14 mouse cellular contexts compared by ENCODE assay signal in genomic region chr5:127163376-127163775, GRCm38 (mm10).
DNase-seq lines count a peak whose midpoint lies in the region; ATAC-seq and TF ChIP-seq lines count a peak whose summit lies in the region.
"Had no signal": no experiment of that assay in that cellular context is flagged by ENCODE, and none has a peak within 500 bp of the region (broad histone marks: within the 10 kb centered on the region; RNA-seq: fewer than 3 reads in every experiment).

No protein-coding gene starts in this region.

- H3K27ac ChIP-seq in forebrain, embryonic 14.5 days (ENCODE audit: low read depth, low read length) = no peak overlapping the region
- no peak overlapping the region for H3K27ac ChIP-seq in forebrain, embryonic 12.5 days
- peak overlapping the region; percentile 34 for H3K27ac ChIP-seq in left cerebral cortex, adult 2 months
- 0 out of 2 replicates have a peak overlapping the region, but pooled peaks have one; percentile 6 for H3K27ac ChIP-seq in heart, embryonic 13.5 days (replicated peaks)
- H3K27ac ChIP-seq: intestine, embryonic 15.5 days; liver, embryonic 14.5 days had no signal

- no peaks in the 10 kb centered on the region for H3K27me3 ChIP-seq in forebrain, embryonic 14.5 days (replicated peaks; ENCODE audit: control insufficient read depth, insufficient read depth, low read length)
- no peaks in the 10 kb centered on the region for H3K27me3 ChIP-seq in forebrain, embryonic 12.5 days
- H3K27me3 ChIP-seq in heart, embryonic 13.5 days (replicated peaks) = no peaks in the 10 kb centered on the region
- H3K27me3 ChIP-seq: CH12.LX; intestine, embryonic 15.5 days had no signal

- peak; percentile 51 for DNase-seq in forebrain, embryonic 14.5 days (ENCODE audit: low spot score)
- no peak for DNase-seq in left cerebral cortex, adult 2 months (ENCODE audit: extremely low spot score in 1 of 2, low spot score in 2 of 2)
- no peak for DNase-seq in left cerebral cortex, postnatal 4 days
- peak; percentile 51 to 73 for DNase-seq in right cerebral cortex, postnatal 10 days (ENCODE audit: low spot score in 2 of 2)
- no peak for DNase-seq in spleen, postnatal 14 days (ENCODE audit: low spot score in 2 of 2)
- DNase-seq in T-cell, adult 2 months (ENCODE audit: low spot score) = no peak
- DNase-seq: cerebellum, adult 2 months had no signal

- intact Hi-C loops in left cerebral cortex, adult 2 months (cut with DNase I) = no loop called here
- intact Hi-C loops in left cerebral cortex, postnatal 4 days (cut with DNase I) = no loop called here

- H3K4me3 ChIP-seq in forebrain, embryonic 14.5 days (ENCODE audit: low read depth, low read length) = no peak overlapping the region
- no peak overlapping the region for H3K4me3 ChIP-seq in forebrain, embryonic 12.5 days (replicated peaks)
- H3K4me3 ChIP-seq in left cerebral cortex, adult 2 months = no peak overlapping the region
- H3K4me3 ChIP-seq in heart, embryonic 13.5 days = peak overlapping the region; percentile 16; the same call in 1 of the 2 replicates
- H3K4me3 ChIP-seq: intestine, embryonic 15.5 days; myocyte had no signal

- H3K9me3 ChIP-seq in forebrain, embryonic 14.5 days (replicated peaks; ENCODE audit: control insufficient read depth, low read length) = no peaks in the 10 kb centered on the region
- H3K9me3 ChIP-seq in forebrain, embryonic 12.5 days = peaks cover 3% of the 10 kb centered on the region; the same call in 1 of the 2 replicates
- H3K9me3 ChIP-seq in heart, embryonic 13.5 days = no peaks in the 10 kb centered on the region
- H3K9me3 ChIP-seq: intestine, embryonic 15.5 days had no signal

- no peak overlapping the region for H3K9ac ChIP-seq in forebrain, embryonic 14.5 days (ENCODE audit: low read length)
- H3K9ac ChIP-seq in forebrain, embryonic 12.5 days = no peak overlapping the region
- H3K9ac ChIP-seq in heart, embryonic 13.5 days = no peak overlapping the region
- H3K9ac ChIP-seq: intestine, embryonic 15.5 days; liver, embryonic 14.5 days had no signal

- TF ChIP-seq CTCF in left cerebral cortex, adult 2 months (IDR thresholded peaks at IDR 0.05) = no peak

- H3K36me3 ChIP-seq in forebrain, embryonic 14.5 days (ENCODE audit: control insufficient read depth, insufficient read depth, low read length) = no peaks in the 10 kb centered on the region
- H3K36me3 ChIP-seq in forebrain, embryonic 12.5 days (replicated peaks) = no peaks in the 10 kb centered on the region
- no peaks in the 10 kb centered on the region for H3K36me3 ChIP-seq in heart, embryonic 13.5 days
- H3K36me3 ChIP-seq: intestine, embryonic 15.5 days had no signal

- H3K4me1 ChIP-seq in forebrain, embryonic 14.5 days (ENCODE audit: control insufficient read depth, insufficient read depth, low read length) = 0 out of 2 replicates have a peak, but pooled peaks cover 4% of the 10 kb centered on the region
- peaks cover 7% of the 10 kb centered on the region for H3K4me1 ChIP-seq in forebrain, embryonic 12.5 days
- H3K4me1 ChIP-seq in heart, embryonic 13.5 days = no peaks in the 10 kb centered on the region
- H3K4me1 ChIP-seq: intestine, embryonic 15.5 days had no signal

- no peak overlapping the region for H3K4me2 ChIP-seq in forebrain, embryonic 14.5 days (ENCODE audit: low read length)
- no peak overlapping the region for H3K4me2 ChIP-seq in forebrain, embryonic 12.5 days
- H3K4me2 ChIP-seq in heart, embryonic 13.5 days = peak overlapping the region; percentile 52
- H3K4me2 ChIP-seq: intestine, embryonic 15.5 days; midbrain, embryonic 11.5 days had no signal

- 17% methylated on average over 6 of the region's 6 CpGs for WGBS in forebrain, embryonic 14.5 days
- 29% methylated on average over 6 of the region's 6 CpGs for WGBS in forebrain, embryonic 12.5 days
- WGBS in heart, embryonic 13.5 days = 57% methylated on average over 6 of the region's 6 CpGs

- no peak for ATAC-seq in forebrain, embryonic 14.5 days
- ATAC-seq in forebrain, embryonic 12.5 days (ENCODE audit: low FRiP score) = no peak
- ATAC-seq in heart, embryonic 13.5 days (ENCODE audit: extremely low read depth, insufficient number of reproducible peaks, low FRiP score, low TSS enrichment) = no peak
- ATAC-seq: intestine, embryonic 15.5 days had no signal

Comparison
In these comparisons a context has a peak if more than half of its experiments do, and no peak if none do; other contexts are left out.
1. DNase-seq: peak in forebrain, embryonic 14.5 days (single experiment) and right cerebral cortex, postnatal 10 days (2 of 2); none in left cerebral cortex, adult 2 months (0 of 2), left cerebral cortex, postnatal 4 days (single experiment), spleen, postnatal 14 days (0 of 2) and T-cell, adult 2 months (single experiment).
2. H3K27ac ChIP-seq: peak in left cerebral cortex, adult 2 months (single experiment) and heart, embryonic 13.5 days (single experiment); none in forebrain, embryonic 14.5 days (single experiment) and forebrain, embryonic 12.5 days (single experiment).